Mouse (Mus musculus) cerebellum, adult 11 months (tissue): ENCODE data around the gene Prdx6b.

Experiments used
- DNase-seq: peaks from one replicate; pipeline ENCODE4 v3.0.0; 2022

Gene Prdx6b

DNA sequence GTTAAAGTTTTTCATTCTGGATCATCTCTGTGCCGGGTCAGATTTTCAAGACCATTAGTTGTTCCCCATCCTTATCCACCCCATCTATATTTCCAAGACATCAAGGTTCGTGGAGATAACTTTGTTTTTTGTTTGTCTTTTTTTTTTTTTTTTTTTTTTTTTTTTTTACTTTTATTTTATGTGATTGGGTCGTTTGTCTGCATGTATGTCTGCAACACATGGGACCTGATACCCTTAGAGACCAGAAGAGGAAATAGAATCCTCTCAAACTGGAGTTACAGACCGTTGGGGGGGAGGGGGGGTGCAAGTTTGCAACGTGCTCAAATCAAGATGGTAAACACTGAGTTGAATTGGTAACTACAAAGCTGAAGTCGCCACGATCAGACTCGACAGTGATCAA is at the start of gene Prdx6b:
TSS of gene Prdx6b (plus strand) at position 301 of the 400 bp plus-strand sequence.
- no peak for DNase-seq

GRCm38 (mm10) chr2:80247466-80247865 is 44.8 kb upstream of the Prdx6b start:
- no peak for DNase-seq

- DNase-seq = no peak
Measured at GRCm38 (mm10) chr2:80247868-80248267, 44.4 kb upstream of the Prdx6b start.

- no peak for DNase-seq
Measured at GRCm38 (mm10) chr2:80259888-80260672, 32.2 kb upstream of the Prdx6b start.

DNA sequence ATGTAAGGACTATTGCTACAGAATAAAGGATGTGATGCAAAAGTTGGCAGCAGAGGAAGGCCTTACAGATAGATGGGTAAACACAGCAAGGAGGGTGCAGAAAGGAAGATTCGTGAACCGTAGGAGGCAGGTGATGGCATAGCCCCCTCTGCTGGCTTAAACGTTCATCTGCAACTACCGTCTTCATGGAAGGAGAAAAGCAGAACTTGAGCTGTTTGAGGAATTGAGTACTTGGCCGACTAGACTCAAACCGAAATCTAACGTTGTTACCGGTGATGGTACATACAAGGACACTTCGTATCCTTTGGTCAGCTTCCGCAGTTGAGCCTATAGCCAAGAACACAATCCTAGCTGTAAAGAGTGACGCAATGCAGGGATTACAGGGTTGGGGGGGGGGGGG is 25.4 kb upstream of the Prdx6b start:
- DNase-seq = peak; percentile 16

- DNase-seq = no peak
Measured at GRCm38 (mm10) chr2:80268053-80268452, 24.2 kb upstream of the Prdx6b start.

GRCm38 (mm10) chr2:80271431-80271830 is 20.8 kb upstream of the Prdx6b start:
- DNase-seq = no peak

DNA sequence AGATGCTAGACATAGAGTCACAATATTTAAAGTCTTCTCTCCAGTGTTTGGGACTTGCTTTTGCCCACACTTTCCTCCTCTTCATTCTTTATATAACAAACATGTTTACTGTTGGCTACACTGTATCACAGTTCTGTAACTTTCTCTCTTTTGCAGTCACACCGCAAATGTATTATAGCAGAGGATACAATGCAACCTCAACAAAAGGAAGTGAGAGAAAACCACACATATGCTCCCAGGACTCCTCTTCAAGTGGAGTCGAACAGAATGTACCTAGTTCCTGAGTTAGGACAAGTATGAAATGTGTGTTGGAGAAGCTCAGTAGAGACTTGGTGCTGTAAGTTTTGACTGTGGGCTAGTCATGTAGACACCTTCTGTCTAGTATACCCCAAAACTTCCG is 19.2 kb upstream of the Prdx6b start:
- no peak for DNase-seq

GRCm38 (mm10) chr2:80273763-80274162 is 18.5 kb upstream of the Prdx6b start:
- no peak for DNase-seq

- no peak for DNase-seq
Measured at GRCm38 (mm10) chr2:80275136-80275535, 17.1 kb upstream of the Prdx6b start.

DNA sequence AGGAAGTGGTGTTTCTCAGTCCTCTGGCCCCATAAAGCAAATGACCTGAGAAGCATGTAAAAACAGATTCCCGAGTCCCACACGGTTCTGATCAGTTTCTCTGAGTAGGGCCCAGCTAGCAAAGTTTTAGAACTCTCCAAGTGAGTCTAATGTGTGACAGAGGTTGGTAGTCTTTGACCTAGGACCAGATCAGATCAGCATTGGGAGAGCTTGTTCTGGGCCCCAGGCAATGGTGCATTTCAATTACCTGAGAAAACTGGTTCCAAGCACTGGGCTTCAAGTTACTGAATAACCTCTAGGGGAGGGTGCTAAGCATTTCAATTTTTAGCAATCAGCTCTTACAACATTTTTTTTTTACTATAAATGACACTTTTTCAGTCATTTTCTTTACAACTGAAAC is 10.1 kb upstream of the Prdx6b start:
- DNase-seq = no peak

DNA sequence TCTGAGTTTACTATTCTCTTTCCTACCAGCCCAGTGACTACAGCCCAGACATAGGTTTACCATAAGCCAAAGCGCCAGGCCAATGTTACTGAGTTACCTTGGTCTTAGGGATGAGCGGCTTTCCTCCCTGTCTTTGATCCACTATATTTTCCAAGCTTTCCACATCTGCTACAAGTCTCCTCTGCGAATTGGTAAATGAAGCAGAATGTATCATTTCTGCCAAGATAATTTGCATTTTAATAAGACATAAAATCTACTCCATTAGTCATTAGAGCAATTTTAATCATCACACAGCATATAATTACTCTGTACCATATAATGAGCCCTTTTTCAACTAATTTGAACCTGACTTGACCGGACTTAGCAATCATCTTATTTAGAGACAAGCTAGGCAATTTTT is 5.9 kb upstream of the Prdx6b start:
- no peak for DNase-seq

DNA sequence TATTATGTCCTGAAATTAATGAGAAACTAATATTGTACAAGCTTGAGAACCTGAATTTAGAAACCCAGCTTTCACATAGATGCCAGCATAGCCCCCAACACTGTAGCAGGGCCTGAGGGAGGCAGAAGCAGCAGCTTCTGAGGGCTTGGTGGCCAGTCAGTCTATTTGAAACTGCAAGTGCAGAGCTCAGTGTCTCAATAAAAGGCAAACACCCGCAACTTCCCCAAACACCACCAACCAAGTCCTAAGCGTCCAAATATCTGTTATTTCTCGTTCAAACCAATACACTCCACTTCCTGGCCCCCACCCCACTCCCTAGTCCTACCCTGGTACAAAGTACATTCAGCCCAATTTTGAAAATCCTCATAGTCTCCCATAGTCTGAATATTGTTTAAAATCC is 6.1 kb downstream of the Prdx6b start:
- DNase-seq = no peak

- no peak for DNase-seq
Measured at GRCm38 (mm10) chr2:80300806-80301205, 8.5 kb downstream of the Prdx6b start.

DNA sequence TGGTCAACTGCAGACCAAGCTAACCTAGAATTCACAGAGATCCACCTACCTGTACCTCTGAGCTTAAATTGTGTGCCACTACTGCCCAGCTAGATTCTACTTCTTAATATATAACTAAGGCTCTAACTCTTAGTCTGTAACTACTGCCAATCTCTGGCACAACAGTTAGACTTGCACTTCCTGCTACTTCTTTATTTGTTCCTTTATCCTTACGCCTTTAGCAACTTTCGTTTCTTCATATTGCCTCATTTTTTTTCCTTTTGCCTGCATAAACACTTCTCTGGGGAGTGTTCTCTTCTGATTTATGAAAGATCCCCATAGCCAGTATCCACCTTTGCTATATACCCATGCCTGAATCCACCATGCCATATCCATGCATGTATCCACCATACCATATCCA is 11.7 kb downstream of the Prdx6b start:
- DNase-seq = no peak

- no peak for DNase-seq
Measured at GRCm38 (mm10) chr2:80307701-80308100, 15.4 kb downstream of the Prdx6b start.

DNA sequence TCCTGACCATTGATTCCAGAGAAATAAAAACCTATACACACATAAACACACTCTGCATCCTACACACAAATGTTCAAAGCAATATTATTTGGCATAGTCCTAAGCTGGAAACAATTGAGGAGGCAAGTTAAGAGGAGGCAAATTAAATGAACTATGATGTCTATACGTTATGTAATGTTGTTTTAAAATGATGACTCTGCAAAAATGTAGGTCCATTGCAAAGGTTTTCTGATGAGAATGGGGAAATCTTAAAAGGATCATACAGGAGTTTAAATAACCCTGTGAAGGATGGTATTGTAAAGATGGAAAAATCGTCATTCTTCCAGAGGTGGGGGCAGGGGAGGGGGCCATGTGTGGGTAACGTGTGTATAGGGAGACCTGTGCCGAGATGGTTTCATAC is 17.5 kb downstream of the Prdx6b start:
- no peak for DNase-seq

DNA sequence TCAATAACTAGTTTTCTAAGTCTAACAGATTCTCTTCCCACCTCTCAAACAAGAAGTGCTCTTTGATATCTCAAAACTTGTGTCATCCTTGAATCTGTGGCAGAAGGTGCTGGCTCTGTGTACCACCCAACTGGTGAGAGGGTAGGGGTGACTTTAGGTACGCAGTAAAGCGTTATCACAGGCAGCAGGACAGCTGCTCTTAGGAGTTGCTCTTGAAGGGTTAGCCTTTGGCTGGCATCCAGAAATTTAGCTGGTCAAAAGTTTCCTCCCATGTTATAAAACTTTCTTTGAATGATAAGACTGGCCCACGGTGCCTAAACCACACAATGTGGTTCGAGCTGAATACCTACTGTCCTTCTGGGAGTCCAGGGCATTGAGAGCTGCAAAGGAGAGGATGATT is 18.5 kb downstream of the Prdx6b start:
- DNase-seq = no peak

DNA sequence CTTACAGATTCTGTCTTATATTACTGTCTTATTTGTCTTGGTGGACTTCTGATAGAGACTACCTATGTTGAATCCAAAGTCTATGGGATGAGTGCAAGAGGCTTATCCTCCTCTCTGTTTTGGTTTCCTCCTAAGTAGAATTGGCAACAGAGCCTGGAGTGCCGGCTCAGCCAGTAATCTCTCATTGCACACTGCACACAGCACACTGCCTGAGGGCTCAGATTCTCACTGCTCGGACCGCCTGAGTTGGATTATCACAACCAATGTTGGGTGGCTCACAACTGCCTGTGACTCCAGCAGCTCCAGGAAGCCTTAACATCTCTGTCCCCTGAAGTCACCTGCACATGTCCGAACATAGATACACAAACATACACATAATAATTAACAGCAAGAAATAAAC is 19.1 kb downstream of the Prdx6b start:
- DNase-seq = no peak

DNA sequence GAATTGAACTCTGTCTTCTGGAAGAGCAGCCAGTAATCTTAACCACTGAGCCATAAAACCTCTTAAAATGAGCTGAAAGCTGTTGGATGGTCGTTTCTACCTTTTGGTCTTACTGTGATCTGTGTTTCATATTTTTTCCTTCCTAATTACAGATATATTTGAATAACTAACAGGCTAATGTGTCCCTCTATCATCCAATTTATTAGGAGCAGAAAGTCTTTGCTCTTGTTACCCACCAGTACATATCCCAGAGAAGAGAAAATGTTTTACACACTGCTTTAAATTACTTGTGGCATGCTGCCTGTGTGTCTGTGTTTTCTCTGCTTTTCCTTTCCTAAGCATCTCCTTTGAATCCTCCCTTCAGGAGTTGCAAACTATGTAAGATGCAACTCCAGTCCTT is 21.9 kb downstream of the Prdx6b start:
- no peak for DNase-seq

DNA sequence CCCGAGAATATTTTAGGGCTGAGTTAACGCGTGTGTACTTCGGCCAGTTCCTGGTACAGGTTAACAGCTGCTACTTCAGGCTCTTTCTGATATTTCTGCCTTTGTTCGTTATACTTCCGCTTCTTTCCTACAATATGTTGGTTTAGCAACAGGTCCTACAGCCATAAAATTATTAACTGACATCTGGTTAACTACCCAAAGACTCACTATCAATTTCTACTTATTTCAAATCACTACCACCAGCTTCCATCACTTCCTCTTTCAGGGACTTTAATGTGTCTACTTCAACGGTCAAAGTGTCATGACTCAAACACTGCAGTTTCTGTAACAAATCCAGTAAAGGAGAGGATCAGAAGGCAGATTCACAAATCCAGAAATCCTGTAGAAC is 22.6 kb downstream of the Prdx6b start:
- no peak for DNase-seq

- DNase-seq = peak; percentile 84
Measured at GRCm38 (mm10) chr2:80315242-80316161, 23.2 kb downstream of the Prdx6b start, which contains the start of gene Dnajc10. Gene Dnajc10 (plus strand): TSS chr2:80315466.

DNA sequence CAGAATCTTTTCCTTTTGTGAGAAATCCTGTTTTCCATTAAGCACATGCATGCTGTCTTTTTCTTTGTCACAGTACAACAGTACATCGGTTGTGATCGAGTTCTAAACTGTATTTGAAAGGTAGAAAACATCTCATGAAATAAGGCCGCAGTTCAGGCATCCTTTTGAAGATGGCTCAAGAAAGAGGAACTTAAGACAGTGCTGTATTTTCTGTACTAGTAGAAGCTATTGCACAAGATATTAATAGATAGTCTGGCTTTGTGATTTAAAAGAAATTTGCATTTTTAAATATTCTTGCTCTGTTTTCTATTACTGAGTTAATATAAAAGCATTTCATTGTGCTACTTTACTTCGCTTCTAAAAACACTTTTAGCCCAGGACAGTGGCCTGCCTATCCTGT is 30.6 kb downstream of the Prdx6b start:
- no peak for DNase-seq

GRCm38 (mm10) chr2:80325779-80326178 is 33.5 kb downstream of the Prdx6b start:
- DNase-seq = no peak
